Mouse (Mus musculus): Measurements from ENCODE around the gene Dnaaf2.
"Not testable (repeated sequence)": the region's sequence is repeated elsewhere in the genome, so short reads cannot be mapped to it uniquely, and the experiment has no call there.

Dnaaf2 gene

DNA sequence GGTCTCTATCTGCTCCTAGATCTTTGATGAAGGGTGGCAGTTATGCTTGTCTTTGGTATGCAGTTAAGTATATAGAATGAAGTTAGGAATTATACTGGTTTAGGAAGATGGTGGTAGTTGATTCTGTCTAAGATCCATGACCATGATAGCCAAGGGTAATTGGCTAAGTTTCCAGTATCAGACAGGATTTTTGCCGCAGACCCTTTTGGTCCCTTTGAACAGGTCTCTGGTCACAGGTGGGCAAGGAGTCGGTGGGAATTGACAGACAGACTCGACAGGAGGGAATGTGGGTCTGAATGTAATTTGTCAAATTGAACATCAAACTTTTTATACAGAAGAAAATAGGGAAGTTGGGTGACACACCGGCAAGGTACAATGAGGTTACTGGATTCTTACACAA, 34.6 kb downstream of the Dnaaf2 start:
- DNase-seq = not testable (repeated sequence)

DNA sequence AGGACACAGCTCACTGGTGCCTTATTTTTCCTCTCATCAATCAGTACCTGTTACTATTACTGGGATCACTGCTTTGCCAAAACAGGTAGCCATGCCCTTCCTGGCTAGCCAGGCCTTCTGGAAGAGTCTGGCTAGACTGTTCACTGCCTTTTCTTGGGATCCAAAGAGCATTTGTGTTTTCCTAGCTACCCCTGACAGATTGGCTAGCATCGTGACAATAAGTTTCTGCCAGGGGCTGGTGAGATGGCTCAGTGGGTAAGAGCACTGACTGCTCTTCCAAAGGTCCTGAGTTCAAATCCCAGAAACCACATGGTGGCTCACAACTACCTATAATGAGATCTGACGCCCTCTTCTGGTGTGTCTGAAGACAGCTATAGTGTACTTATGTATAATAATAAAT, 37.6 kb downstream of the Dnaaf2 start:
- DNase-seq = not testable (repeated sequence)

DNA sequence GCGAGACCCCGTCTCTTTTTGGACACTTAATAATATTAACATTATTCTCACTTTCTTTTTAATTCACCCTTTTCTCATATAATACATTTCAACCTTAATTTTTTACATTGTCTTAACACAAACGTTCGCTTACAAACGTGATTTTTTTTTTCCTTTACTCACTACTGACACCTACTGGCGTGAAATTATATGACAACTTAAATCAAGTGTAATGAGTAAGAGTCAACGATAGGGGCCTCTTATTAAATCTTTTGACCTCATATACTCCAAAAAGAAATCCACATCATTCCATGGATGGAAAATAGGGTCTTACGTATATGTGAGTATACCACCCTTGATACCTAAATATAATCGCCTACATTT, 38.7 kb downstream of the Dnaaf2 start:
- DNase-seq = peak; percentile 18 to 27

DNA sequence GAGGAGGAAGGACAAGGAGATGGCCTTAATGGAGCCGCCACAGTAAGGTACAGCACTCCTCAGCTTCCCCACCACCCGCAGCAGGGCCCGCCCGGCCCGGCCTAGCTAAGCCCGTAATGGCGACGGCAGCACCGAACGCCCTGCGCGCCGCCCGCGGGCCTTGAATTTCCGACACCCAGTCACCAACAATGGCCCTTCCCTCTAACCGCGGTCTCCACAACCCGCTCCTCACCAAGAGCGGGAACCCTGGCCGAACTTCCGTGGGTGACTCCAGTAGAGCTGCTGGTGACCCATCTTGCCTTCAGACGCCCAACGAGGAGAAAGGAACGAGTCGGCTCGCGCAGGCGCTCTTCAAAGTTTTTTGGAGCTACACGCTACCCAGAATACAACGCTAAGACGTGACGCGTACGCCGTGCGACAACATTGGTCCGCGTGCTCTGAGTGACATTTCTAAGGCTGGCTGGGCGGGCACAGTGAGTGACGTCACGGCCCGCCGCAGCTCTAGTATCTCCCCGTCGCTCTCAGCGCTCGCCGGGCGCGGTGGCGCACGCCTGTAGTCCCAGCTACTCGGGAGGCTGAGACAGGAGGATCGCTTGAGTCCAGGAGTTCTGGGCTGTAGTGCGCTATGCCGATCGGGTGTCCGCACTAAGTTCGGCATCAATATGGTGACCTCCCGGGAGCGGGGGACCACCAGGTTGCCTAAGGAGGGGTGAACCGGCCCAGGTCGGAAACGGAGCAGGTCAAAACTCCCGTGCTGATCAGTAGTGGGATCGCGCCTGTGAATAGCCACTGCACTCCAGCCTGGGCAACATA, 39.3 kb downstream of the Dnaaf2 start, which contains the start of gene Rps29:
Gene Rps29, minus strand, starts transcription at position 422 of the 813 bp plus-strand sequence.
- DNase-seq = peak; percentile 97 to 98

DNA sequence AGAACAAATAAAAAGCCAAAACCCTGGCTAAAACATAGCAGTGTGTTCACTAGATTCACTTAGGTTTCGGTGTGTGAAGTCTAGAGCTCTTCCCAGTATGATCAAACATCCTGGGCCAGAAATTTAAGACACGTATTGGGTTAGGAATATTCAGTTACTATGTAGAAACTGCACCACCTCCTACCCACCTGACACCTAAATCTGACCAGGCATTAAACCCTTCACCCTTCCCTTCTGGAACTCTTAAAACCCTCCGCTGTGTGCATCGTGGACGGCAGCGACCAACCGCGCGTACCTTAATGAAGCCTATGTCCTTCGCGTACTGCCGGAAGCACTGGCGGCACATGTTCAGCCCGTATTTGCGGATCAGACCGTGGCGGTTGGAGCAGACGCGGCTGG, 39.9 kb downstream of the Dnaaf2 start:
- DNase-seq = no peak

DNA sequence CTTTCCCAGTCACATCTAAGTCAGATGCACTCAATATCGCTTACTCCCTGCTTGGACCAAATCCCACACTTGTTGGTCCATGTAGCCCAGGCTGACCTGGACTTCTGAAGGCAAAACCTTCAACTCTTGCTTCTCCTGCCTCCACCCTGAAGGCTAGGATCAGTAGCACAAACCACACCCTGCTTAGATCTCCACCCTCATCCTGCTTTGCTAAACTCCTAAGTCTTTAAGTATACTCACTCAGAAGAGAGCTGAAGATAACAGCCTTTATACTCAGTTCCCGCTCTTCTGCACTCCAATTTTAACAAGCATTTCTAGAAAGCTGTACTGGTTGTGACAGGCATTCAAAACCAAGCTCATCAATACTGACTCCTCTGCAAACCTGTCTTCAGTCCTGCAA, 41.1 kb downstream of the Dnaaf2 start:
- no peak for DNase-seq

DNA sequence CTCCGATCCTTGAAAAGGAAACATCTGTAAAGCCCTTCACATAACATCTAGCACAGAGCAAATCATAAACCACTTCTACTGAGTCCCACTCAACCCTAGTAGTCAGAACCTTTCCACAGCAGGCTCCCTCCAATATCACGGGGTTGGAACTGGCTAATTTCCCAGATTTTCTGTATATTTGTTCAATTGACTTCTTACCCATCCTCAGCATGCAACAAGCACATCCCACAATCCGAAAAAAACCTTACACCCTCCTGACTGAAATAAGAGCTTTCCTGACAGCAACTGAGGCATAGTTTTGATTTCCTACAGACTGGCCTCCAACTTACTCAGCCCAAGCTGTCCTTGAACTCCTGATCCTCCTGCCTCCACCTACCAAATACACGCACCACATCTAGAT, 41.8 kb downstream of the Dnaaf2 start:
- DNase-seq = no peak

DNA sequence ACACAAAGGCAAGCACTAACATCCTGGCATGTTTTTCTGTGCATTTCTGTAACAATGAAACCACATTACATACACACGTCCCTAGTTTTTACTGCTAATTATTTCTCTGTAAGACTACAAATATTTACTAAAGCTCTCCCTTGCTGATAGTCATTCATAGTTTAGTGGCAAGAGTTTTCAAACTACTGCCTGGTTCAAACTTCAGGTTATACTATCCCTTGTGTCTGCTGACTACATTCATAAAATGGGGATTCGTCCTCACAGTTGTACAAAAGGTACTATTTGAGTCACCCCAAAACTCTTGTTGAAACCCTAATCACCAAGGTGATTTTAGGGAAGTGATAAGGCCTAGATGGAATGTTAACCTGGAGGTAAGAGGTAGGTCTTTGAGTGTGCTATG, 42.3 kb downstream of the Dnaaf2 start:
- no peak for DNase-seq

DNA sequence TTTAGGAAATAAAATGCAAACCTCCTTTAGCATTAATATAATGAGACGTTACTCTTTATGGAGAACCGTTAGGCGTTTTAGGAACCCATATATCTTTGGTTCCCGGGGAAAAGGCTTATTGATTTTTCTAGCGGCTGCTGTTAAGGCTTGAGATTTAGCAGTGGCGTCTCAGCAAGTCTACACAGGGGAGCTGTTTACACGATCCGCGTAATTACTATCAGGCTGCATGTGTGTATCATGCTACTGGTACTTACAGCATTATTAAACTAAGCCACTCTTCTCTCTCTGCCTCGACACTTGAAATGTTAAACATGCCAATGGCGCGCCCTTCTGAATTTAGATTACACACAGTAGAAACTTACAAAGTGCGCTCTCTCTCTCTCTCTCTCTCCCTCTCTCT, 48.2 kb downstream of the Dnaaf2 start:
- no peak for DNase-seq

DNA sequence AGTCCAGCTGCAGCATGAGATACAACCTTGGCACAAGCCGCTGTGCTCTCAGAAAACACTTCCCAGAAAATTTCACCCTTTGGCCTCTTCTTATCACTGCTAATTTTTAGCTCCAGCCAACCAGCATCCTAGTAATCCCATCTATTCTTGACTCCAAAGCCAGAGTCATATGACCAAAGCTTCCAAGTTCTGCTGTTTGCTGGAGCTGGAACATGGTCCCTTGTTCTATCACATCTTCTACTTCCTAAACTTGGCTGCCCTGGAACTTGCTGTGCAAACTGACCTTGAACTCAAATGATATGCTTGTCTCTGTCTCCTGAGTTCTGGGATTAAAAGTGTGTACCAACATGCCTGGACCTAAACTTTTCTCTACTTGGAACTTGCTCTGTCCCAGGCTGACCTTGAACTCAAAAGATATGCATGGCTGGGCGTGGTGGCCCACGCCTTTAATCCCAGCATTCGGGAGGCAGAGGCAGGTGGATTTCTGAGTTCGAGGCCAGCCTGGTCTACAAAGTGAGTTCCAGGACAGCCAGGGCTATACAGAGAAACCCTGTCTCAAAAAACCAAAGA, 51.0 kb downstream of the Dnaaf2 start:
- no peak for DNase-seq

DNA sequence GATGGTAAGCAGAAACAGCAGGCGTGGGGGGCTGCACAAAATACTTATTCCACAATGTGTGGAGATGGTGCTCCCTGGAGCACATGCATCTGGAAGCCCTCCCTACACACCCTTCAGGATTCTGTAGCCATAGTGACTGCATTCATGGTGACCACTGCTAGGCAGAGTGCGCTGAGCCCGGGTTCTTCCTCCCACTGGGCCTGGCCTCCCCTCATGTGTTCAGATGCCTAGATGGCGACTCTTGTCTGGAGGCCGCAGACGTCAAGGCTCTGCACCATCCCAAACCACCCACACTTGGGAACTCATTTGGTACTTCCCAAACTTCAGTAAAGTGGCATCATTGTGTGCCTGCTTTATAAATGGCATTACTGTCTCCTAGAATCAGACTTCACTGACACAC, 54.8 kb downstream of the Dnaaf2 start:
- DNase-seq = no peak

DNA sequence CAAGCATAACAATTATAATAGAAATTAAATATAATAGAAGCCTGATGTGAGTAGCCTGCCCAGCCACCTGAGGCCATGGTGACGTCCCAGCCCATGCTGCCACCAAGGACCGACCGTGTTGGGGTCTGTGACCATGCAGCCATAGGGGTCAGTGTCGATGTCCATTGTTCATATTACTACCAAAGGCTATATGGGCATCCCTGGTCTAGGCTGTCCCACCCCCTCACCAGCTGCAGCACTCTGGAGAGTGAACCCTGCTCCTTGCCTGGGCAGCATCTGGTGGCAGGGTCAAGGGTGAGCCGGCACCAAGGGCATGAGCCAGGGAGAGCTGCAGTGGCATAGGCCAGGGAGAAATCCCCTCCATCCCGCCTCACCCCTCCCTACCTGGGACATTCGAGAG, 58.4 kb downstream of the Dnaaf2 start:
- no peak for DNase-seq

DNA sequence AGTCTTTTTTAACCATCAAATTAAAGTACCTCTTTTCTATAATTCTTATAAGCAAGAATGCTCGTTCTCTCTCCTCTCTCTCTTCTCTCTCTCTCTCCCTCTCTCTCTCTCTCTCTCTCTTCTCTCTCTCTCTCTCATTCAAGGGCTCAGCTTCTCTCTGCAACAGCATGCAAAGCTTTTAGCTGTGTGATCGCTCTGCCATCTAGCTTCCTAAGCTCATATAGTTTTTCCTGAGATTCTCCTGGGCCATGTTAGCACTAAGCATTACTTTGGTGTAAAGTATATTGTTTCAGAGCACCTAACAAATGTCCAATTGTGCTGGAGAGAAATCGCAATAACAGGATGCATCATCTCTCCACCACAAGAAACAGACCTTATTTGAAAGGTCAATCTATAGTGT, 59.0 kb downstream of the Dnaaf2 start:
- no peak for DNase-seq

Measured in kidney, postnatal 36 days (tissue).